Mouse (Mus musculus) midbrain, embryonic 10.5 days (tissue): Measurements from ENCODE around the gene Olfr56. TPM values are rescaled to one million over a fixed set of nuclear protein-coding genes. Genes with fewer than 3 reads are reported as not detected.

Experiments used
- DNase-seq: peaks from one replicate; pipeline ENCODE4 v3.0.0-alpha.2; 2017; ENCODE audit warnings: low spot score
- H3K27ac ChIP-seq: fragments of 300-500 bp; sonication (generic); replicated peaks from 2 replicates; pipeline ENCODE4 v1.5.1; 2016; ENCODE audit warnings: mild to moderate bottlenecking
- H3K27me3 ChIP-seq: fragments of 300-500 bp; sonication (generic); 2 replicates; pipeline ENCODE4 v1.6.1; 2016; ENCODE audit warnings: low read depth, mild to moderate bottlenecking; ENCODE audit not compliant: poor library complexity, severe bottlenecking
- H3K36me3 ChIP-seq: fragments of 300-500 bp; sonication (generic); 2 replicates; pipeline ENCODE4 v1.6.1; 2016; ENCODE audit warnings: mild to moderate bottlenecking, moderate library complexity
- H3K4me1 ChIP-seq: fragments of 300-500 bp; sonication (generic); 2 replicates; pipeline ENCODE4 v1.6.1; 2016
- H3K4me3 ChIP-seq: fragments of 300-500 bp; sonication (generic); 2 replicates; pipeline ENCODE4 v1.5.1; 2016; ENCODE audit warnings: mild to moderate bottlenecking, moderate library complexity
- H3K9me3 ChIP-seq: fragments of 300-500 bp; sonication (generic); replicated peaks from 2 replicates; pipeline ENCODE4 v1.6.1; 2016; ENCODE audit warnings: mild to moderate bottlenecking
- WGBS: fragments of 180-500 bp; shearing (Covaris S2); methylation state at CpG from one replicate; pipeline ENCODE4 v1.1.7; 2016; 5-methylcytosine and 5-hydroxymethylcytosine counted together
- polyA plus RNA-seq: library from polyadenylated mRNA; unstranded; fragments of >200 nt; fragmentation: Nextera tagmentation; extraction: Ambion mirVana; gene quantifications from 2 replicates; pipeline ENCODE4 v1.2.1, GENCODE M21; 2016

Olfr56 gene
- polyA plus RNA-seq, 1 experiment from 2014 or later = not detected

GRCm38 (mm10) chr11:49107650-49108537, 129.2 kb downstream of the Olfr56 start:
- H3K9me3 ChIP-seq = no peaks in the 10 kb centered on the region
- no peak for DNase-seq
- no peak overlapping the region for H3K27ac ChIP-seq
- 68% methylated on average over 10 of the region's 10 CpGs for WGBS
- no peak overlapping the region for H3K4me3 ChIP-seq
- no peaks in the 10 kb centered on the region for H3K27me3 ChIP-seq
- peaks cover 8% of the 10 kb centered on the region; the same call in 1 of the 2 replicates for H3K4me1 ChIP-seq
- H3K36me3 ChIP-seq = no peaks in the 10 kb centered on the region

- Histone ChIP-seq H3K27ac (no peak overlapping the region), H3K4me1 (0 out of 2 replicates have a peak, but pooled peaks cover 6% of the 10 kb centered on the region), H3K9me3 (no peaks in the 10 kb centered on the region), H3K4me3 (no peak overlapping the region), H3K27me3 (no peaks in the 10 kb centered on the region), H3K36me3 (no peaks in the 10 kb centered on the region)
- DNase-seq = no peak
- WGBS = 42% methylated on average over 1 of the region's 1 CpGs
Observed at GRCm38 (mm10) chr11:49108833-49109232, 130.1 kb downstream of the Olfr56 start.

DNA sequence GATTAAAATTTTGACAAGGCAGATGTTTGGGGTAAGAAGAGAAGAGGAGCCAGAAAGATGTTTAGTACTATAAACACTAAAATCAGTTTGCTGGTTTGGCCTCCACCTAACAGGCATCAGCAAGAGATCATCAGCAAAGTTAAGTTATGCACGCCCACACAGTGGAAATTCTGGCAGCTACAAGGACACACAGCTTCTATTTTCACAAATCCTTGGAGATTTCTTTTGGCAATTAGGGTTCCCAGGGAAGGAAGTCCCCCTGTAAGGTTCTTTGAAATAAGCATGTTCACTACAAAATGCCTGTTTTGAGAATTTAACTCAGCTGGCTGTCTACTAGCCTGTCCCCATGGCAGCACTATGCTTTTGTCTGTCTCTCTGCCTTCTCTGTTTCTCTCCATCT, 132.3 kb downstream of the Olfr56 start:
- no peaks in the 10 kb centered on the region for H3K27me3 ChIP-seq
- no peaks in the 10 kb centered on the region for H3K36me3 ChIP-seq
- no peaks in the 10 kb centered on the region for H3K9me3 ChIP-seq
- no peak overlapping the region for H3K27ac ChIP-seq
- 74% methylated on average over 1 of the region's 1 CpGs for WGBS
- no peak overlapping the region for H3K4me3 ChIP-seq
- H3K4me1 ChIP-seq = 0 out of 2 replicates have a peak, but pooled peaks cover 6% of the 10 kb centered on the region
- no peak for DNase-seq

- no peak for DNase-seq
- WGBS = 89% methylated on average over 6 of the region's 6 CpGs
- no peaks in the 10 kb centered on the region for H3K36me3 ChIP-seq
- H3K27me3 ChIP-seq = no peaks in the 10 kb centered on the region
- H3K4me3 ChIP-seq = no peak overlapping the region
- 0 out of 2 replicates have a peak, but pooled peaks cover 5% of the 10 kb centered on the region for H3K4me1 ChIP-seq
- no peak overlapping the region for H3K27ac ChIP-seq
- no peaks in the 10 kb centered on the region for H3K9me3 ChIP-seq
Observed at GRCm38 (mm10) chr11:49112624-49113219, 134.0 kb downstream of the Olfr56 start.

DNA sequence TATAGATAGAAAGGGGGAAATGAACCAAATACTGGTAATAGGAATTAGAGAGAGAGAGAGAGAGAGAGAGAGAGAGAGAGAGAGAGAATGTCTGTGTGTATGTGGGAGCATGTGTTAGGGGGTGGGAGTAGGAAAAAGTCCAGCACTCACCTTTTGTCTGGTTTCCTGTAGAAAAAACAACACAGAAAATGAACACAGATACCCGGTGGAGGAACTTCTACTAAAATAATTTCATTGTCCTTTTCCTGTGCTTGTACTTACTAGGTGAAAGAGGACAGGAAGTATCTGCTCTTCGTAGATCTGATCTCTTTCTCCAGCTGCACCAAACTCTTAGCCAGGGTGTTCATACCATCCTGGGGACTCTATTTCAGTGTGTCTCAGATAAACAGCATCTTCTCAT, 135.5 kb downstream of the Olfr56 start:
- 75% methylated on average over 2 of the region's 2 CpGs for WGBS
- DNase-seq = no peak
- no peak overlapping the region for H3K27ac ChIP-seq
- H3K36me3 ChIP-seq = no peaks in the 10 kb centered on the region
- H3K4me3 ChIP-seq = no peak overlapping the region
- H3K27me3 ChIP-seq = no peaks in the 10 kb centered on the region
- H3K4me1 ChIP-seq = no peaks in the 10 kb centered on the region
- H3K9me3 ChIP-seq = no peaks in the 10 kb centered on the region

DNA sequence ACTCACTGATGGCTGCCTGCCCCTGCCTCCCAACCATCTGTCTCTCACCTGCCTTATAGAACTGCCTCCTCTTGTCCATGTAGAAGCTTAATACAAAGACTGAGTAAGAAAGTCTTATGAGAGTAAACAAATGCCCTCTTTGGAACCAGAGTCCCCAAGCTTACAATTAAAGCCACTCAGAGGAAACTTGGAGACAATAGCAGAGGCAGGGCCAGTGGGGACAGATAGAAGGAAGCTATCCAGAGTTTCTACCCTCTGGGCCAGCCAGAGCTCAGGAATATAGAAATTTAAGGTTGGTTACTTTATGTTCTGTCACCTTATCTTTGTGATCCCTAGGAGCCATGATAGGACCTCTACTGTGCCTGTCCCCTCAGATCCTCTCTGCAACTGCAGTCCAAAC, 136.1 kb downstream of the Olfr56 start, which contains the start of gene Olfr1396:
TSS of gene Olfr1396 (minus strand) at position 101 of the 400 bp plus-strand sequence.
- Histone ChIP-seq H3K4me1 (no peaks in the 10 kb centered on the region), H3K36me3 (no peaks in the 10 kb centered on the region), H3K27me3 (no peaks in the 10 kb centered on the region), H3K9me3 (no peaks in the 10 kb centered on the region), H3K4me3 (no peak within 1 kb of the TSS), H3K27ac (no peak within 1 kb of the TSS)
- DNase-seq = no peak

DNA sequence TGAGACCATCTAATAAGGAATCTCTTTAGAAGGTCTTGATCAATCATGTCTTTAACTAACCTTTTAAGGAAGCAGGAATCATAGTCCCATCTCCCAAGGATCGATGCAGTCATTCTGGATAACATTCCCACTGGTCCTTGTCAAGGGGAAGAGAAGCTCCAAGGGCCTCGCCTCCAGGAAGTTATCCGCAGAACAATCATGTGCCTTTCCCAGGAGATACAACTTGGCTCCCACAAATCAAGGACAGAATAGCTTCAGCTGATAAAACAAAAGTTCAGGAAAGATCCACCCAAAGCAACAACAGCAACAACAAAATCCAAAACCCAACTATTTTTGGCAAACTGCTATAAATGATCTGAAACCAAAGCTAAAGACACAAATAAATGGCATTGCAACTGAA, 140.9 kb downstream of the Olfr56 start:
- Histone ChIP-seq H3K9me3 (no peaks in the 10 kb centered on the region), H3K36me3 (no peaks in the 10 kb centered on the region), H3K4me3 (no peak overlapping the region), H3K27ac (no peak overlapping the region), H3K4me1 (no peaks in the 10 kb centered on the region), H3K27me3 (no peaks in the 10 kb centered on the region)
- no peak for DNase-seq
- WGBS = 76% methylated on average over 3 of the region's 3 CpGs

GRCm38 (mm10) chr11:49124169-49124568, 145.5 kb downstream of the Olfr56 start:
- no peaks in the 10 kb centered on the region for H3K4me1 ChIP-seq
- H3K27ac ChIP-seq = no peak overlapping the region
- no peaks in the 10 kb centered on the region for H3K27me3 ChIP-seq
- no peaks in the 10 kb centered on the region for H3K9me3 ChIP-seq
- H3K4me3 ChIP-seq = no peak overlapping the region
- WGBS = 82% methylated on average over 2 of the region's 2 CpGs
- H3K36me3 ChIP-seq = no peaks in the 10 kb centered on the region
- no peak for DNase-seq

DNA sequence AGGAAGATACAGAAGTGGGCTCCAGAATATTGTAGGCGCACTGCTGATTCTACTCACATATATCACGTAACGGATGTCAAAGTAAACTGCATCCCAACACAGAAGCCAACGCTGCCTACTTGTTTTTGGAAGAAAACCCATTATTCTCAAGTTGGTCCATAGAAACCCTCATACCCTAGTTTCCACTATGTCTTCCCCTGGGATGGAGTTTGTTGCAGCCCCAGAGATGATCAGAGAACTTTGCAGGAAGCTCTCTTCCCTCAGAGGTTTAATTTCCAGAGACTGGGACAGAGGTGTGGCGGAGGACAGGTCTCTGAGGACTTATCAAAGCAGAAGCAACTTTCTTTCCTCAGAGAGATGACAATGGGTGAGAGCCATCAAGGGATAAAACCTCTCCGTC, 163.3 kb downstream of the Olfr56 start, which contains the start of gene Olfr1395:
TSS of gene Olfr1395 (plus strand) at position 301 of the 400 bp plus-strand sequence.
- H3K9me3 ChIP-seq = no peaks in the 10 kb centered on the region
- no peak for DNase-seq
- H3K4me3 ChIP-seq = no peak within 1 kb of the TSS
- no peak within 1 kb of the TSS for H3K27ac ChIP-seq
- H3K4me1 ChIP-seq = no peaks in the 10 kb centered on the region
- no peaks in the 10 kb centered on the region for H3K27me3 ChIP-seq
- WGBS = 94% methylated on average over 6 of the region's 6 CpGs
- no peaks in the 10 kb centered on the region for H3K36me3 ChIP-seq

GRCm38 (mm10) chr11:49154077-49154476, 175.4 kb downstream of the Olfr56 start, which contains the start of gene Olfr1394:
Gene Olfr1394 (plus strand): TSS chr11:49154377.
- H3K36me3 ChIP-seq = no peaks in the 10 kb centered on the region

GRCm38 (mm10) chr11:49156821-49157814, 178.4 kb downstream of the Olfr56 start:
- H3K27me3 ChIP-seq = no peaks in the 10 kb centered on the region
- no peak overlapping the region for H3K4me3 ChIP-seq
- H3K4me1 ChIP-seq = no peaks in the 10 kb centered on the region
- 91% methylated on average over 2 of the region's 2 CpGs for WGBS
- no peaks in the 10 kb centered on the region for H3K36me3 ChIP-seq
- no peak for DNase-seq
- H3K27ac ChIP-seq = no peak overlapping the region
- H3K9me3 ChIP-seq = 0 out of 2 replicates have a peak, but pooled peaks cover 5% of the 10 kb centered on the region

More at GRCm38 (mm10) chr11:49154077-49154476, 175.4 kb downstream of the Olfr56 start, which contains the start of gene Olfr1394:
- WGBS = 94% methylated on average over 1 of the region's 1 CpGs
- no peak for DNase-seq
- no peaks in the 10 kb centered on the region for H3K4me1 ChIP-seq
- no peak within 1 kb of the TSS for H3K4me3 ChIP-seq
- no peak within 1 kb of the TSS for H3K27ac ChIP-seq
- H3K27me3 ChIP-seq = no peaks in the 10 kb centered on the region
- H3K9me3 ChIP-seq = no peaks in the 10 kb centered on the region
